Mouse (Mus musculus) bone marrow, adult 2 months (tissue): ENCODE data around the gene Defb25. TPM values are rescaled to one million over a fixed set of nuclear protein-coding genes. Genes with fewer than 3 reads are reported as not detected.

ENCODE experiments used
- H3K27ac ChIP-seq: fragments of 200-500 bp; 2 replicates; pipeline ENCODE4 v1.5.1; 2012; ENCODE audit warnings: low read depth, mild to moderate bottlenecking, control low read depth, inconsistent platforms, low read length; ENCODE audit not compliant: control insufficient read depth, poor library complexity, insufficient read depth
- H3K4me1 ChIP-seq: fragments of 200-500 bp; 2 replicates; pipeline ENCODE4 v1.6.1; 2011; ENCODE audit warnings: low read length; ENCODE audit not compliant: control insufficient read depth, insufficient read depth
- H3K4me3 ChIP-seq: fragments of 200-500 bp; replicated peaks from 2 replicates; pipeline ENCODE3; 2011; ENCODE audit warnings: mild to moderate bottlenecking, low read depth, low read length, control low read depth; ENCODE audit not compliant: control insufficient read depth
- CTCF ChIP-seq: fragments of 200-500 bp; IDR thresholded peaks from 2 replicates; pipeline ENCODE4 v1.5.1; 2011; ENCODE audit warnings: low read length, control low read depth; ENCODE audit not compliant: control insufficient read depth, insufficient read depth
- POLR2A ChIP-seq: fragments of 200-500 bp; IDR thresholded peaks from 2 replicates; pipeline ENCODE4 v1.6.1; 2011; ENCODE audit warnings: low read depth, mild to moderate bottlenecking, control low read depth, low read length, borderline replicate concordance; ENCODE audit not compliant: control insufficient read depth
- WGBS: fragments of 180-500 bp; shearing (Covaris S2); methylation state at CpG from one replicate; pipeline ENCODE4 v1.1.7; 2018; 5-methylcytosine and 5-hydroxymethylcytosine counted together
- polyA plus RNA-seq: library from polyadenylated mRNA; stranded (reverse); fragments of >200 nt; gene quantifications from 2 replicates; pipeline ENCODE4 v1.2.4, GENCODE M21; 2011; ENCODE audit warnings: low replicate concordance; ENCODE audit not compliant: missing spikeins, insufficient read depth, insufficient read length

The Defb25 gene
- polyA plus RNA-seq, 1 experiment = not detected

DNA sequence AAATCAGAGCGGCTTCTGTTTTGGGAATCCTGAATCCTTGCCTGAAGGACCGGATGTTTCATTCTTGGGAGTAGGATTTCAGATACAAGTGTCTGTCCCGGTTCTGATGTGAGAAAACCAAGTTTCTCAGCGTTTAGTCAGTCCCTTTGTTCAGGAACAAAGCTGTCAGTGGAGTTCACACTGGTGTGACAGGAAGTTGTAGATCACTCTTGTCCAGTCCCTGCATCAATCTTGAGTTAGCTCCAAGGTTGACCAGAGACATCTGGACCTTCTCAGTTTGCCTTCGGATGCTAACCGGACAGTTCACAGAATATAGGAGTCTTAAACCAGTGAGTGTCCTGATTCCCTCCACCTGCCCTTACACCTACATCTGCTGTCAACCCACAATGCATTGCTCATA lies 15.1 kb downstream of the Defb25 start:
- WGBS = 51% methylated on average over 6 of the region's 6 CpGs
- TF ChIP-seq POLR2A = no peak
- Histone ChIP-seq H3K4me3 (no peak overlapping the region), H3K4me1 (no peaks in the 10 kb centered on the region; the same call in 1 of the 2 replicates), H3K27ac (no peak overlapping the region)

DNA sequence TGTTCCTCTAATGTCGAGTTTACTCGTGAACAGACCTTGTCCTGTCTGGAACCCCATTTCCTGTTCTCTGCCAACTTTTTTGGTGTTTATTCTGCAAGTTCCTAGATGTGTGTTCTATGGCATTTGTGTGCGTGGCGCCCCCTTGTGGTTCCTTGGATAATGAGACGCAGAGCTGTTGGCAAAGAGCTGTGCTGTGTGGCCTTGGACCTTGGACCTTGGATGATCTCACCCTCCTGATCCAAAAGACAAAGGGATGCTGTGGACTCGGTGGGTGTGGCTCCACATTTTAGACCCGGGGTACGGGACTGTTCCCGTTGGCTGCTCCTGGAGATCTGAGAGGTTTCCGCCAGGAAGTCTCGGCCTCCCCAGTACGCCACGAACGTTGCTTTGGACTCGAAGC lies 18.8 kb downstream of the Defb25 start, which contains the start of gene Defb36:
Gene Defb36 (plus strand): TSS at position 271 of the 400 bp plus-strand sequence.
- Histone ChIP-seq H3K4me1 (no peaks in the 10 kb centered on the region), H3K4me3 (no peak within 1 kb of the TSS), H3K27ac (no peak within 1 kb of the TSS)
- TF ChIP-seq CTCF (peak; percentile 54; the same call in 1 of the 2 replicates), POLR2A (no peak)
- 71% methylated on average over 15 of the region's 15 CpGs for WGBS

DNA sequence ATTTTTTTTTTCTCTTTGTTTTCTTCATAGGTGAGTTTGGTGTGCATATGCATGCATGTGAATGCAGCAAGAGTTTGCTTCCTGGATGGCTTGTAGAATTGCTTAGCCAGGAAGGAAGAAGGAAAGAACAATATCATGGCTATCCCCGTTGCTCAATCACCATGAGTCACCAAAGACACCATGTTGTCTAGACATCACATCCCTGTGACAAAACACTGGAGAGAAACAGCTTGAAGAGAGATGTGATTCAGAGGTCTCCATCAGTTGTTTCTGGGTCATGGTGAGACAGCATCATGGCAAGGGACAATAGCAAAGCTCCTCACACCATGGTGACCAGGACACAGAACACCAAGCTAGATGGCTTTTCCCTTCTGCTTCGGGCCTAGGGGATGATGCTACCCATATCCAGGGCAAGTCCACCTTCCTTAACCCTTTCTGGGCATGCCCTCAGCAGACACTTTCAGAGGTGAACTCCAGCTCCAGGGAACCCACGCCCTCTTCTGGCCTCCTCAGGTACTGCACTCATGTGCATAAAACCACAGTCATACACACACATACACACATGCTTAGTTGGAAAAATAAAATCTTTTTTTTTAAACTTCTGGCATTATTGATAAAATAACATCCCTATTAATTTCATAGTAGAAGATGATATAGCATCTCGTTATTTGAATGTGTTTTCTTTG lies 21.4 kb downstream of the Defb25 start:
- Histone ChIP-seq H3K27ac (no peak overlapping the region), H3K4me1 (no peaks in the 10 kb centered on the region), H3K4me3 (no peak overlapping the region)
- no peak for TF ChIP-seq POLR2A
- TF ChIP-seq CTCF = peak; percentile 20; the same call in 1 of the 2 replicates
- 53% methylated on average over 4 of the region's 4 CpGs for WGBS

DNA sequence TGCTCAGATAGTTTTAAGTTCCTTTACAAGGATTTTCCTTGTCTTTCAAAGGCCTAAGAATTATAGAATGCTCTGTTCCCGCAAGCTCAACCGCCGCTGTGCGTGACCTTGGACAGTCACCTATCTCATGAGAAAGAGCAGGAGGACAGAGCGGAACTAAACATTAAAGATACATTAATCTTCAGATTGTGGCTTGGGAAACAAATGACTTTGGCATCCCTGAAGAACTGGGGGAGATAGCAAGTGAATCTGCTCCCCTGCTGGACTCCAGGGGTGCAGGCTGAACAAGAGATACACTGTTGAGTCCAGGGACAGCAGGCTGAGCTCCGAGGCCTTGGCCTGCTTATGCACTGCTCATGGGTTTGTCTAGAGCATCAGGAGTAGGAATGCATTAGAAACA lies 22.8 kb downstream of the Defb25 start:
- no peaks in the 10 kb centered on the region for H3K4me1 ChIP-seq
- H3K4me3 ChIP-seq = no peak overlapping the region
- TF ChIP-seq CTCF (no peak), POLR2A (no peak)
- WGBS = 82% methylated on average over 6 of the region's 6 CpGs
- H3K27ac ChIP-seq = no peak overlapping the region

DNA sequence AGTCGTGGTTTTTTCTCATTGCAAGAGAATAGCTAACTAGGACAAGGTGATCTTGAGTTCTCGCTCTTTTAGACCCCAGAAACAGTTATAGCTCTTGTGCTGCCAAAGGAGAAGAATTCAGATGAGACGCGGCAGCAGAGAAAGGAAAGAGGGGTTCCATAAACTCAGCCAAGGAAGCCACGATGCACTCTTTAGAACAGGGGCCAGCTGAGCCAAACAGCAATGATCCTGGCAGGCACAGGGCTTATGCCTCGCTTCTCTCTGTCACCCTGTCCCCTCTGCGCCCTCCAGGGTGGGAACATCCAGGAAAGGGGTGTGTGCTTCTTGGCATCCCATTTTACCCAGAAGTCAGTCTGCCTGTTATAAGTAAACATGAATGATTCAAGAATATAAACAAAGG lies 23.6 kb downstream of the Defb25 start, which contains the start of gene Defb45:
Gene Defb45 (minus strand): TSS at position 101 of the 400 bp plus-strand sequence.
- H3K4me3 ChIP-seq = no peak within 1 kb of the TSS
- WGBS = 59% methylated on average over 7 of the region's 7 CpGs
- H3K4me1 ChIP-seq = no peaks in the 10 kb centered on the region
- no peak within 1 kb of the TSS for H3K27ac ChIP-seq
- TF ChIP-seq POLR2A (no peak), CTCF (no peak)

DNA sequence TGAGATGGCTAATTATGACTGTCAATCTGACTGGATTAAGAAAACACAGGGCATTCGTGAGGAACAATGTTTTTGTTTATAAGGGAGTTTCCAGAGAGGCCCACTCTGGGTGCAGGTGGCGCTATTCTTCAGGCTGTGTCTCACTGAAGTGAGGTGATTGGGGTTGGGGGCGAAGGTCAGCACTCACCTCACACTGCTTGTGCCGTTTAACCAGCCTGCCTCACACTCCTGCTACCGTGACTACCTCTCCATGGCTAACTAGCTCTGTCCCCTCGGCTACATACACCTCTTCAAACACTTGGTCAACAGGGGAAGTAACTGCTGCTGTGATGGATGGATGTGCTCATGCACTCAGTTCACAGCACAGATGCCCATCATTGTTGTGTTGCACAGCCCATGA lies 33.8 kb downstream of the Defb25 start:
- 58% methylated on average over 6 of the region's 6 CpGs for WGBS
- no peaks in the 10 kb centered on the region for H3K4me1 ChIP-seq
- no peak overlapping the region for H3K27ac ChIP-seq
- TF ChIP-seq POLR2A (no peak), CTCF (no peak)
- no peak overlapping the region for H3K4me3 ChIP-seq

DNA sequence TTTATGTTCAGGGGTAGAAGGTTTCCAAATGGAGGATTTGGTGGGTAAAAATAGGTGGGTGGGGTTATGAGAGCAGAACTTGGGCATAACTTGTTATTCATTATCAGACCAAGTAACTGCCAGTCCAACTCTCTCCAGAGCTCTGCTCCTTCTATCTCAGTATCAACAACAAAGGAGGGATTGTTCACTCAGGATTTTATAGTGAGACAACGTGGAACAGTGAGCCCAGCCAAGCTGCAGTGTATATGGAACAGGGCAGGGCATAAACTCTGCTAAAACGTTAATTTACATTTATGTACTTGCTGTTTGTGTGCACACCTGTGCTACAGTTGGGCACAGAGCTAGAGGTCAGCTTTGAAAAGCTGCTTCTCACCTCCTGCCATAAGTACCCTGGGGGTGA lies 34.4 kb downstream of the Defb25 start:
- WGBS = 49% methylated on average over 2 of the region's 2 CpGs
- no peaks in the 10 kb centered on the region for H3K4me1 ChIP-seq
- no peak for TF ChIP-seq POLR2A
- no peak for TF ChIP-seq CTCF

DNA sequence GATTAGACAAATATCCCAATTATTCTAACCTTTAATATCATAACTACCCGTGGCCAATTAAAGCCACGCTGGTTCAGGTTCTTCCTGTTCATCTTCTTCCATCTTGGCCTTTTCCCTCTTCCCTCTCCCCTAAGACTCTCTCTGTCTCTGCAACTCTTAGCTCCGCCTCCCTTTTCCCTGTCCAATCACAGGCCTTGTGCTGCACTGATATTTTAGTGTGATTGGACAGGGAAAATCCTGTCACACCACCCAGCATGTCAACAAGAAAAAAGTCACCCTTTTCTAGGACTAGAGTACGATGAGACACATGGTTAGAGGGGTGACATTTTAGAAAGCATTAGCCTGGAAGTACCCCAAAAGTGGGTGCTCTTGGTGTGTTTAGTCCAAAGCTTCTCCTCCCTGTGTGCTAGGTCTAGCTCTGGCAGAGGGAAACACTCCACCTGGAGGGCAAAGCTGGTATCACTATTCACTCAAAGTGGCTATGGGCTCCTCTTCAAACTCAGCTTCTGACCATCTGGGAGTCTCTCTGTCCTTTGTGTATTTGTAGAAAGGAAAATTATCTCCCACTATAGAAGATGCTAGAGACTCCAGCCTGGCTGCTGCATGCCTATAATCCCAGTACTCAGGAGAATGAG lies 35.8 kb downstream of the Defb25 start:
- Histone ChIP-seq H3K4me1 (no peaks in the 10 kb centered on the region), H3K4me3 (no peak overlapping the region), H3K27ac (no peak overlapping the region)
- TF ChIP-seq CTCF (no peak), POLR2A (no peak)
- 65% methylated on average over 4 of the region's 4 CpGs for WGBS

More for the DNA sequence above, 34.4 kb downstream of the Defb25 start:
- no peak overlapping the region for H3K27ac ChIP-seq
- H3K4me3 ChIP-seq = no peak overlapping the region

DNA sequence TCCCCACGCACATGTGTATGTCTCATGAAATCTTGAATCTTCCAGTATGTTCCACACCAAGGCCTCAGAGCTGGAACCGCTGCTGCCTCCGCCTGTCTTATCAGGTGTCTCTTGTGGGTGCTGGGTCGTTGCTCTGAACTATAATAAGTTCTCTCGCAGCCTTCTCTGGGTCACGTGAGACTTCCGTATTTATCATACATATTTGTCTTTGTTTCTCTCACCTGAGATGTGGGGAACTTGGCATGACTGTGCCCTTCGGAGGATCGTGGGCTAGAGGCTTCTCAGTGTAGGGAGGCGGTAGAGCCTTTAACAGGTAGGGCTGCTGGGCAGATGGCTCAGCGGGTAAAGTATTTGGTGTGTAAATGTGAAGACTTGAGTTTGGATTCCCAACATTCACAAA lies 42.2 kb downstream of the Defb25 start:
- TF ChIP-seq POLR2A (no peak), CTCF (no peak)
- 77% methylated on average over 11 of the region's 11 CpGs for WGBS

More for the DNA sequence above, 42.2 kb downstream of the Defb25 start:
- Histone ChIP-seq H3K27ac (no peak overlapping the region), H3K4me1 (no peaks in the 10 kb centered on the region), H3K4me3 (no peak overlapping the region)
